Mouse (Mus musculus): ENCODE measurements around the gene Nrn1l. TPM values are rescaled to one million over a fixed set of nuclear protein-coding genes. Genes with fewer than 3 reads are reported as not detected.

Gene Nrn1l
- polyA plus RNA-seq, 1 experiment: 0.22 TPM

GRCm38 (mm10) chr8:105880754-105881520, 12.4 kb upstream of the Nrn1l start, which contains the start of gene Edc4:
TSS of gene Edc4 (plus strand) at chr8:105880881.
- Histone ChIP-seq H3K4me3 (replicated peaks) (peak within 1 kb of the TSS; percentile 97), H3K27me3 (replicated peaks) (no peaks in the 10 kb centered on the region), H3K36me3 (replicated peaks; ENCODE audit: low read length) (peaks cover 65% of the 10 kb centered on the region), H3K9me3 (no peaks in the 10 kb centered on the region), H3K4me1 (peaks cover 39% of the 10 kb centered on the region)
- TF ChIP-seq FLI1 (IDR thresholded peaks at IDR 0.05; ENCODE audit: low read length) (no peak), GATA1 (IDR thresholded peaks at IDR 0.05; ENCODE audit: borderline replicate concordance, low read length) (no peak)

GRCm38 (mm10) chr8:105889756-105890465, 3.5 kb upstream of the Nrn1l start:
- H3K36me3 ChIP-seq (replicated peaks; ENCODE audit: low read length): peaks cover 99% of the 10 kb centered on the region

GRCm38 (mm10) chr8:105890870-105891269, 2.5 kb upstream of the Nrn1l start:
- Histone ChIP-seq H3K9me3 (no peaks in the 10 kb centered on the region), H3K27me3 (replicated peaks) (no peaks in the 10 kb centered on the region), H3K4me3 (replicated peaks) (no peak overlapping the region), H3K36me3 (replicated peaks; ENCODE audit: low read length) (peaks cover 96% of the 10 kb centered on the region), H3K4me1 (peaks cover 15% of the 10 kb centered on the region)
- TF ChIP-seq FLI1 (IDR thresholded peaks at IDR 0.05; ENCODE audit: low read length) (no peak), GATA1 (IDR thresholded peaks at IDR 0.05; ENCODE audit: borderline replicate concordance, low read length) (no peak)

More at GRCm38 (mm10) chr8:105889756-105890465, 3.5 kb upstream of the Nrn1l start:
- Histone ChIP-seq H3K4me1 (peaks cover 8% of the 10 kb centered on the region), H3K4me3 (replicated peaks) (no peak overlapping the region), H3K9me3 (no peaks in the 10 kb centered on the region), H3K27me3 (replicated peaks) (no peaks in the 10 kb centered on the region)
- TF ChIP-seq GATA1 (IDR thresholded peaks at IDR 0.05; ENCODE audit: borderline replicate concordance, low read length): no peak
- TF ChIP-seq FLI1 (IDR thresholded peaks at IDR 0.05; ENCODE audit: low read length): no peak

GRCm38 (mm10) chr8:105892432-105892831, 935 bp upstream of the Nrn1l start:
- TF ChIP-seq GATA1 (IDR thresholded peaks at IDR 0.05; ENCODE audit: borderline replicate concordance, low read length) (no peak), FLI1 (IDR thresholded peaks at IDR 0.05; ENCODE audit: low read length) (no peak)
- H3K4me1 ChIP-seq: peaks cover 19% of the 10 kb centered on the region
- no peaks in the 10 kb centered on the region for H3K9me3 ChIP-seq
- no peak overlapping the region for H3K4me3 ChIP-seq (replicated peaks)
- no peaks in the 10 kb centered on the region for H3K27me3 ChIP-seq (replicated peaks)
- peaks cover 80% of the 10 kb centered on the region for H3K36me3 ChIP-seq (replicated peaks; ENCODE audit: low read length)

- no peak for TF ChIP-seq GATA1 (IDR thresholded peaks at IDR 0.05; ENCODE audit: borderline replicate concordance, low read length)
- no peak for TF ChIP-seq FLI1 (IDR thresholded peaks at IDR 0.05; ENCODE audit: low read length)
- H3K4me1 ChIP-seq: peaks cover 35% of the 10 kb centered on the region
- peaks cover 26% of the 10 kb centered on the region for H3K36me3 ChIP-seq (replicated peaks; ENCODE audit: low read length)
- no peaks in the 10 kb centered on the region for H3K27me3 ChIP-seq (replicated peaks)
- no peaks in the 10 kb centered on the region for H3K9me3 ChIP-seq
- no peak overlapping the region for H3K4me3 ChIP-seq (replicated peaks)
Observed at GRCm38 (mm10) chr8:105897801-105898480, 4.6 kb downstream of the Nrn1l start.

- Histone ChIP-seq H3K36me3 (replicated peaks; ENCODE audit: low read length) (peaks cover 9% of the 10 kb centered on the region), H3K4me1 (peaks cover 36% of the 10 kb centered on the region)
- TF ChIP-seq GATA1 (IDR thresholded peaks at IDR 0.05; ENCODE audit: borderline replicate concordance, low read length): no peak
- no peak for TF ChIP-seq FLI1 (IDR thresholded peaks at IDR 0.05; ENCODE audit: low read length)
Observed at GRCm38 (mm10) chr8:105900180-105900940, 7.0 kb downstream of the Nrn1l start, which contains the start of gene Pskh1. TSS of gene Pskh1 (plus strand) at chr8:105900441.

GRCm38 (mm10) chr8:105900941-105901616, 7.7 kb downstream of the Nrn1l start:
- Histone ChIP-seq H3K4me3 (replicated peaks) (peak overlapping the region; percentile 98), H3K27me3 (replicated peaks) (no peaks in the 10 kb centered on the region), H3K9me3 (no peaks in the 10 kb centered on the region), H3K4me1 (peaks cover 32% of the 10 kb centered on the region), H3K36me3 (replicated peaks; ENCODE audit: low read length) (peaks cover 11% of the 10 kb centered on the region)
- no peak for TF ChIP-seq FLI1 (IDR thresholded peaks at IDR 0.05; ENCODE audit: low read length)
- no peak for TF ChIP-seq GATA1 (IDR thresholded peaks at IDR 0.05; ENCODE audit: borderline replicate concordance, low read length)

More at GRCm38 (mm10) chr8:105900180-105900940, 7.0 kb downstream of the Nrn1l start, which contains the start of gene Pskh1:
- H3K4me3 ChIP-seq (replicated peaks): peak within 1 kb of the TSS; percentile 98
- H3K9me3 ChIP-seq: no peaks in the 10 kb centered on the region
- no peaks in the 10 kb centered on the region for H3K27me3 ChIP-seq (replicated peaks)

- TF ChIP-seq FLI1 (IDR thresholded peaks at IDR 0.05; ENCODE audit: low read length) (no peak), GATA1 (IDR thresholded peaks at IDR 0.05; ENCODE audit: borderline replicate concordance, low read length) (no peak)
- H3K4me1 ChIP-seq: peaks cover 70% of the 10 kb centered on the region
- peaks cover 68% of the 10 kb centered on the region for H3K36me3 ChIP-seq (replicated peaks; ENCODE audit: low read length)
- no peaks in the 10 kb centered on the region for H3K27me3 ChIP-seq (replicated peaks)
- no peaks in the 10 kb centered on the region for H3K9me3 ChIP-seq
- H3K4me3 ChIP-seq (replicated peaks): no peak overlapping the region
Observed at GRCm38 (mm10) chr8:105919390-105919789, 26.0 kb downstream of the Nrn1l start.
